Mouse (Mus musculus): Measurements from ENCODE around the gene Rerg. TPM values are rescaled to one million over a fixed set of nuclear protein-coding genes. Genes with fewer than 3 reads are reported as not detected.
"Not testable (repeated sequence)": the region's sequence is repeated elsewhere in the genome, so short reads cannot be mapped to it uniquely, and the experiment has no call there.

Gene Rerg
- total RNA-seq, 1 experiment from 2014 or later: 108 TPM

DNA sequence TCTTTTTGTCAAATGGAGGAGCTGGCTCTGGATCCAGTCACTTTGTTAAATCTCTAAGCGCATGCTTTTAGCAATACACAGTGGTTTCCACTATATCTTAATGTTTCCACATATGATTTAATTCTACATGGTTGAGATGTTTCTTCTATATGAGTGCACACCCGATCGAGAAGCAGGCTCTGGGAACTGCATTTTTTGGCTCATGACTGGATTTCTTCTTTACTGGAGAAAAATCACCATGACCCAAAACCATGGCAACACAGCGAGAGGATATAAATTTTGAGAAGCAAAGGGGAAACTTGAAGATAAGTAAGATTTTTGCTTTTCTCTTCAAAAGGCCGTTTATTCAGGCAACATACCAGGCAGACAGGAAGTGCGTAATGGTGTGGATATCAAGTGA is 94.1 kb downstream of the Rerg start:
- no peak for DNase-seq

DNA sequence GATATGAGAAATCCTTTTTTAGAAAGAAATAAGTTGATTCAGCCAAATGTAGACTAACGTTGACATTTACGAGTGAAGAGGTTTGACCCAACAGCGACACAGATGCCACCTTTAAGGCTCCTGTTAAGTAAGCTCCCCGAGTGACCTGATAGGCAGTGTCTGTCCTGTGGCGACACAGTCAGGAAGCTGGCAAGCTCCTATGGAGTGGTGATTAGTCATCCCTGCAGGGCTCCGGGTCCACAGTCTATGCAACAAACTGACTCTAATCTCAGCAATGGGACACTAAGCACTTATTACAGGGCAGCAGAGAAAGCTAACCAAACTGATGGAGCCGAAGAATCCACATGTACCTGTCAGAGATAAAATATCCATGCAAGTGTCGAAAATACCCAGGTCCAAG is 98.0 kb downstream of the Rerg start:
- DNase-seq: no peak

DNA sequence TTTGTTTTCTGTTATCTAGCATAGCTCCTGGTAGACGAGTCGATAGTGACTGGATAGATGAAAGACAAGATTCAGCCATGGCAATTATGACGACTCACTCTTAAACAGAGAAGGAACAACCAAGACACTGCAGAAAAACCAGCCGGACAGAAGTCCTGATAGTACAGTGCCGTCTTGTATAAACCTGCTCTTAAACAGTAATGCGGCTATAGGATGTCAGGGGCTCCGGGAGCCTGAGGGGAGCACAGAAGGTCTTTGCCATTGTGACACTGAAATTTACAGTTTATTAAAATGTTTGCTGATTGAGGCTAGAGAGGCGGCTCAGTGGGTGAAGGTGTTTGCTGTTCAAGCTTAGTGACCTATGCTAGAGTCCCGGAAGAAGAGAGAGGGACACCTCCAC is 98.8 kb downstream of the Rerg start:
- DNase-seq: no peak

DNA sequence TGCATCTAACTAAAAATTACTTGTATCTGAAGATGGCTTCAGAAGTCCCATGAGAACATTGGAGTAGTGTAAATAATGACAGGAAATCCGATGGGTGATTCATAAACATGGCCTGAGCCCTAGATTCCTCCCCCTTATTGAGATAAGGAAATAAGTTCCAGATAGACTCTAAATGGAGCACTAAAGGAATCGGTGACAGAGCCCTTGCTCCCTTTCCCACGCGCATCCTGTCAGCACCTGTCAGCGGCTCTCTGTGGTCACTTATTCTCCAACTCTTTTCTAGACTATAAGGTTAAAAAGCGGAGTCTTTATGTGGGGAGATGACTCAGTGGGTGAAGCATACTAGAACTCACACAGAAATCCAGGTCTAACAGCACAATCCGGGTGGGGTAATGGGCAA is 104.8 kb downstream of the Rerg start:
- DNase-seq: no peak

DNA sequence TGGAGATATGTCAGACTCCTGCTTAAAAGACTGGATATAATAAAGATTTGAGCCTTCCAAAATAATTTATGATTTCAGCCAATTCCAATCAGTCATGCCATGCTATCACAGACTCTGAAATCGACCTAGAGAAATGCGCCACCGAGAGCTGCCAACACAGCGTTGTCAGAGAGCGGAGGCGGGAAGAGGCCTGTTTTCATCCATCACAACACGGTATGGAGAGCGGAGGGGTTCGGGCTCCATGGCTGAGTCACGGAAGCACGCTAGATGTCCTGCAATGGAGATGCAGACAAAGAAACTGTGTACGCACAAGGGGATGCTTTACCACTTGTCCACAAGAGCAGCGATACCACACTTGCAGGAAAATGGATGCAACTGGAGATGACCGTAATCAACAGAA is 105.5 kb downstream of the Rerg start:
- peak; percentile 37 for DNase-seq

DNA sequence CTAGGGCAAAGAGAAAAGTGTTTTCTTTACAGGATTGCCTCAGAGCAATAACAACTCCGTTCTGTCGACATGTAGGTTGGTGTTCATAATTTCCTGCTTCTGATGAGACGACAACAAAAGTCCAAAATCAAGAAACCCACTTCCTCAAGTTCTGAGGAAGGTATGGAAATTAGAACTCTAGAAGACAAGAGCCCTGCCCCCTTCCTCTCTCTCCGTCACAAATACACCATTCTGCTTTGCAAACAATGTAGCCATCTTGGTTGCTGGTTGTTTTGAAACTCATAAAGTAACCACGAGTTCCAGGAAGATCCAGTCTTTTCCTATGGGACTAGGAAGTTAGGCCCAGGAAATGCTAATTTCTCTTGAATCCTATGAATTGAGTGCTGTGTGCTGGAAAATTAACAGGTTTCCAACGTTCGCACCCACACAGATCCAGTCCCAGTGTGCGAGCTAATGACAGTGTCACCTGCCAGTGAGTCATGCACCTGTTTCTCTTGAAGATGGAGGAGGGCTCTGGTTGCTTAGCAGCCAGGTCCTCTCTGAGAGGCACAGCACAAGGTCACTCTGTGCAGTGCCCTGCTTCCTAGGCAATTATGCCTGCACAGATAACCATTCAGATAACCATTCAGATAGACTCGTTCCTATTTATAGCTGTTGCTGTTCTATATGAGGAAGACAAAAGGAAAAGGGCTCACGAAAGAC is 106.9 kb downstream of the Rerg start:
- DNase-seq: no peak

DNA sequence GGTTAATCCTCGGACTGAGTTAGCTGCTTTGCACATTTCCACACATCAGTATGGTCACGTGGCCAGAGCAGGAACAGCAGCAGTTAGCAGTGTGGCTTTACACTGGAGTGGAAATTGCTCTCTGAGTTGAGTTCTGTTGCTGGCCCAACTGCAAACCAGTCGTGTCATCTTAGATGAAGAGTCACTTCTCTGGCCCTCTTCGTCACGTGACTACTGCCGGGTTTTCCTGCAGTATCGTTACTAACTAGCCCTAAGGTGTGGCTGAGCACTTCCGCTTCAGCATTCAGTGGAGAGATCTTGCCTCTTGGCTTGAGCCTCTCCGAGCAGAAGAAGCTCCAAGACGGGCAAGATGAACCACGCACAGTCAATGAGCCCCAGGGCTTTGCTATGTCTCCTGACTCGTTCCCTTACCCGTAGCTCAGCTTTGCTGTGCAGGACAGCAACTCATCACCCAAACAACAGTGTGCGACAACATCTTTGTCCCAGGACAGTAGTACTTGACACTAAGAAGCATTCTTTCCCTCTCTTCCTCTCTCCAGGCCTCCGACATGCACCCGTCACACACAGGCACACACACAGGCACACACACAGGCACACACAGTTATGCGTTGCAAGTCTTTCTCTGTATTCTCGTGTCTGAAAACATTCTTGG is 108.3 kb downstream of the Rerg start:
- DNase-seq: no peak

DNA sequence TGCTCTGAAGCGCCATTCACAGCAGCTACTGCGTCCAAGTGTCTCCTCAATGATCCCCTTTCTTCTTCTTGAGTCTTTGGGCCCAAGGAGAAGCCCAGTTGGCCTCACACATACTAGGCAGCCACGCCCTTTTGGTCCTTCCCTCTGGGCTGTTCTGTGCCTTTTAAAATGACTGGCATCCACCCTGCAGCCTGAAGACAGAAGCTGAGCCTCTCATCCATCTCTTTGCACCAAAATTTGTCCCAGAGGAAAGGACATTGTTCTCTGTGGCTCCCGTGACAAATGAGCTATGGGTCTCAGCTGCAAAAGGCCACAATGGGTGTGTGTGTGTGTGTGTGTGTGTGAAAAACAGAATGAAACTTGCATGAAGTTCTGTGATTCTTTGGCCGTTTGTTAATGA is 109.7 kb downstream of the Rerg start:
- DNase-seq: no peak

DNA sequence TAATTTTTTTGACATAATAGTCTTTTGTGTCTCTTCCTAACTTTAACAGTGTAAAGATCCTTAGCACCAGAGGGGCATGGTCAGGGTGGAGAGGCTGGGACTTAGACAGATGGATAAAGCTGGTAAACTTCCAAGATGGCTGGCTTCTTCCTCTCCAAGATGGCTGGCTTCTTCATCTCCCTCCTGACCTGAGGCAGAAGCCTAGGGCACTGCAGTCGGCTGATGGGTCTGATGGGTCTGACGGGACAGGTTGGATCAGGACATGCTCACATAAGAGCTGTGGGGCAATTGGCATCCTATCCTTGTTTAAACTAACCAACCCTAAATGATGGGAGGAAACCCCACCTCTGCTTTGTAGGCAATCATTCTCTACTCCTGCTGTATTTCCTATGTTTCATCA is 112.0 kb downstream of the Rerg start:
- no peak for DNase-seq

DNA sequence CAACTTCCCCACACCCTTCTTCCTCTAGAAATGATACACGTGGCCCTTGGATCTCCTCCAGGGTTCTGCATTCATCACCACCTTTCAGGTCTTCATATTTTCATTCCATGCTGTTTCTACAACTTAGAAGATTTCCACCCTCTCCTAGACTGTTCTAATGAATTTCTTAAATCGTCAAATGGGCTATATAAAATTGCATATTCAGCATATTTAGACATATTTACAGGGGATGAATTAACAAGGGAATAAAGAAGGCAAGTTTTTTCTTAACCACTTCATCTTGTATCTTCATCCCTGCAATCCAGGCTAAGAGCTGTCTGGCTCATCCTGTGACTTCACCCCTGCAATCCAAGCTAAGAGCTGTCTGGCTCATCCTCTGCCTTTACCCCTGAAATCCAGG is 116.2 kb downstream of the Rerg start:
- no peak for DNase-seq

DNA sequence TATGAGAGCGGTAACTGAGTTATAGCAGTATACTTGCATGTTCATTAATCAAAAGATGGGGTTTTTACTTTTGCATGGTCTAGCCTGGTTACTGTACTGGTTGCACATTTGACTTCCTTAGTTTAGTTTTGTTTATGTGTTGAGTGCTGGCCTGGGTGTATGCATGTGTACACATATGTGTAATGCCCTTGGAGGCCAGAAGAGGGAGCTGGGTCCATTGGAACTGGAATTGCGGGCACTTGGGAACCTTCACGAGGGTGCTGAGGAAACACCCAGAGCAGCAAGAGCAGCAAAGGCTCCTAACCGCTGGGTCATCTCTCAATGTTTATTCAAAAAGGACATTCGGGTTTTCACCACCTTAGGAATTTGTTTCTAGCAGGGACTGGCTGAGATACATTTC is 116.8 kb downstream of the Rerg start:
- DNase-seq: peak; percentile 78

DNA sequence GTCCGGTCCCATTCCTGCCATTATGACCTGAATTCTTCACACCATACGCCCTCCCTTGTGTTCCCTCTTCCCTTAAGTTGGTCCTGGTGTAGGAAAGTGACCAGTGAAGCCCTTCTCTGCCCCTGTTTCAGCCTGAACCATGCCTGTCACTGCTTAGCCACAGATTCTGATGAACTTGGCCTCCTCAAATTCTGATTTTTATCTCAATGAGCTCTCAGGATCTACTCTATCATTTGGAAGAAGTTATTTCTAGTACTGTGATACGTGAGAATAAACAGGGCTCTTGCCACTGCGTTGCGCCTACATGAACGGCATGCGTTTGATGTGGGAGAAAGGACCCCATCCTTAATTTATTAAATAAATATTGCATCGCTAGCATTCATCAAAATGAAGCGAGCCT is 117.3 kb downstream of the Rerg start:
- no peak for DNase-seq

DNA sequence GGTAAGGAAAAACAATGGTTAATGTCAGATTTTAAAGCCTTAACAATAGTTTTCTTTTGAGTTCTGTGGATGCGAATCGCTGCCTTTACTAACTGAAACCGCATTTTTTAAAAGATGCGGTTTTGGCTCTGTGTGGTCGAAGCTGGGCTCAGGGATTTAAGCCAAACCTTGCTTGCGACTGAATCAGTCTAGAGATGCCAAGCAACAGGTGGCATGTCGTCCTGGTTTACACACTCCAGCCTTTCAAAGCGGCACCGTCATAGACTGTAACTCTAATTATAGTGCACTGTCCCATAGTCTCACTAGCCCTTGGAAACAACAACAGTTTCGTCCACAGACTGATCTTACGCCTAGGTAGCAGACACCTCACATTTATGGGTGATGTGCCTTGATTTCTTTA is 123.3 kb downstream of the Rerg start:
- DNase-seq: no peak

DNA sequence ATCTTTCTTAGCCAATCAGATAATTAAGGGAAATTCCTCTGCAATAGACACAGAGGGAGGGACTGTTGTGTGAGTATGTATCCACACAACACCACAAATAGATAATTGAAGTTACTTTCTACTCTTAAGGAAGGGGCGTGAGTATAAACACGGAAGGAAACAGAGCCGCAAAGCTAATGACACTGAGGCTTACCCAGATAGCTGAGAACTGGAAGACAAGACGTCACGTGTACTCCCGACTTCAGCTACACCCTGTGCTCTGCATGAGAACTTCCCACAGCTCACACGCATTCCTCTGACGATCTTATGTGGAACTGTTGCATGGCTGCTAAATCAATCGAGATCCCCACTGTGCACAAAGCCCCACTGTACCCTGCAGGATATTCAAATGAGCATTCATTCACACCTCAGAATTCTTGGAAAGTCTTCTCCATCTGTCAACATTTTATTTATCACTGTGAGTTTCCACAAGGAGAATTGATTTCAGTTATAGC is 125.2 kb downstream of the Rerg start:
- DNase-seq: no peak

DNA sequence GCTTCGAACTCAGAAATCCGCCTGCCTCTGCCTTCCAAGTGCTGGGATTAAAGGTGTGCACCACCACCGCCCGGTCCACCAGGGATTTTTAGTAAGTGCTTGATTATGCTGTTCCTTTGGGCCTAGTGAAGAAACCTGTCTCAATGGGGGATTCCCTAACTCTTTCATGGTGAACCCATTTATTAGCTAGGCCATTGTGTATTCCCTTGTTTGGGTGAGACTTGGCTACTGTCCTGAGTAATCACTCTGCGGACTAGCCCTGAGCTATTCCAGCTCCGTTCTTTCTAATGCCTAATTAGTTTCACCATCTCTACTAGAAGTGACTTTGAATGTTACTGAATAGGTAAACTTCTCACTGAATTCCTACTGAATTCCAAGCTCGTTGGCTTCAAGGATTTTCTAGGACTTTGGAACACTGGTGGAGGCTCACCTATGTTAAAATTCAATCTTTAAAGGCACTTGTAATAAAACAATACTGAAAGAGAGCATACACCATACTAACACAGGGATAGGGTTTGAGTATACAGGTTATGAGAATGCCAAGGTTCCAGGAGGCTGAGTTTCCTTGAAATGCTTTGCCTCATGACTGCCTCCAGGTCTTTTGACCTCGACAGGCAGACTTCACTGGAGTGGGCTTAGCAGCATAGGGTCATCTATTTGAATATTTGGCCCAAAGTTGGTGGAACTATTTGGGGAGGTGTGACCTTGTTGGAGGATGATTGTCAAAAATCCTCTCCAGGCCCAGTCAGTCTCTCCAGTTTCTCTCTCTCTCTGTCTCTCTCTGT is 134.5 kb downstream of the Rerg start:
- not testable (repeated sequence) for DNase-seq

DNA sequence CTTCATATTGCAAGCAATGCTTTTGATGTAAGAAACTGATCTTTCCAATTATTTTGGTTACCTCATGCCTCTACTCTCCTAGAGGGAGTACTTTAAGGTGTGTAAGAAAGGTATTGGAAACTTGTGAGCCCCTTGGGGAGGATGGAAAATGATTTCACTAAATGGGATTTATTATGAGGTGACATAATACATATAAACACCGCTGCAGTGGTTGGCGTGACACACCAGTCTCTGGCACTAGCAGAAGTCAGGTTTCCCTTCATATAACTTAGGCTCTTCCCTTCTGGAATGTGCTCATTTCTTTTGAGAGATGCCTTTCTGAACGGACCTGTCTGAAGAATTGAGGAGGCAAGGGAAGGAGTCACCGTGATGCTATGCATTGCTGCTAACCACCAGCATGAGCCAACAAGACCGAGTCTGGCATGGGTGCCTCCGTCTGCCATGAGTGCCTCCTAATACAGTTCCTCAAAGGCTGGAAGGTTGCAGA is 139.6 kb downstream of the Rerg start:
- no peak for DNase-seq

DNA sequence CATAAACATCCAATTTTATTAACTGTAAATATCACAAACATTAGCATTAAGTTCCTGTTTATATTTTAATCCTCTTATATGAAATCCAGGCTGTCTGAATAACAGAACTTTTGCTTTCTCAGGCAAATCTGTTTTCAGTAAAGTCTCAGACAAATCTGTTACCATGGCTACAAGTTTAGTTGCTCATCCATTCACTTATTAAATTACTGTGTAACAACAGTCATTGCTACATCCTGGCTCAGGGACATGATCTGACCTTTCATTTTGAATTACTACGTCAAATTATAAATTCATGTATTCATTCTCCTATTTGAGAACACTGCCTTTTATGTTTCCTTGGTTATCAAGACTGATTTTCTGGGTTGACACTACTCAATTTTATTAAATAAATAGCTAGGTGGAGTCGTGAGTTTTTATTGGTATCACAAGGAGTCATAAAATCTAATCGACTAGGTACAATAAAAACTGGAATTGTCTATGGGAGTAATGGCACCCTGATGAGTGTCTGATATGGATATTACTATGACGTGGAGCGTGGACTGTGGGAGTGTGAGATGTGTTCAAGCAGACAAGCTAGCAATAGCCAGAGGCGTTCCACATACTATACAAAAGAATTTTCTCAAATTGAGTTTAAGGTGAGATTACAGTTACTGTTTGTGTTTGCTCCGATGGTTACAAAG is 140.2 kb downstream of the Rerg start:
- no peak for DNase-seq

DNA sequence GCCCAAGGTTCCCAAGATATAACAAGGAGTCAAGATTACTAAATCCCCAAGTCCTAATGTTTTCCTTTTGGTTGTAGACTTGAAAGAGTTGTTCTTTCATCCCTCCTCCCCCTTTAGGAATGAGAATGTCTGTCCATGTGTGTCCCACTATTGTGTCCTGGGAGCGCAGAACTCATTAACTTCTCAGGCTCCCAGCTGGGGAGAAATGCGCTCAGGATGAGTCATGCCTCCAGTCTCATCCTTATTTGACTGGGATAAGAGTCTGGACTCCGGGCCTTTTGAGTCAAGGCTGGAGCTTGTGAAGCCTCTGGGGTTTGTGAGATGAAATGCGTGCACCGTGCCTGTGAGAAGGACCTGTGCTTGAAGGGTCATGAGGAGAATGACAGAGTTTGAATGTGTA is 144.8 kb downstream of the Rerg start:
- DNase-seq: peak; percentile 48

DNA sequence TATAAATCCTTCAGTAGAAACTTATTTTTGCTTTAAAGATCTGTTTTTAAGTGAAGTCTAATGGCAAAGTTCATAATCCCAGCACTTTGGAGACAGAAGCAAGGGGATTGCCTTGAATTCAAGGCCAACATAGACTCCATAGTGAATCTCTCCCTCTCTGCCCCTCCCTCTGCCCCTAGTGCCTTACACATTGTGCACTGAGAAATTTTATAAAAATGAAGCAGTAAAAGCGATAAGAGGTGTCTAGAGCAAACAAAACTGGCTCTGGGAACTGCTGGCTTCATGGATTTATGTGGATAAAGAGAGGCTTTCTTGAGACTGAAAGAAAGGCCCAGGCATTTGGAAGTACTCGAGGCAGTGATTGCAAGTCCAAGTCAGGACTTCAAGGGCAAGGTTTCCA is 145.8 kb downstream of the Rerg start:
- no peak for DNase-seq

DNA sequence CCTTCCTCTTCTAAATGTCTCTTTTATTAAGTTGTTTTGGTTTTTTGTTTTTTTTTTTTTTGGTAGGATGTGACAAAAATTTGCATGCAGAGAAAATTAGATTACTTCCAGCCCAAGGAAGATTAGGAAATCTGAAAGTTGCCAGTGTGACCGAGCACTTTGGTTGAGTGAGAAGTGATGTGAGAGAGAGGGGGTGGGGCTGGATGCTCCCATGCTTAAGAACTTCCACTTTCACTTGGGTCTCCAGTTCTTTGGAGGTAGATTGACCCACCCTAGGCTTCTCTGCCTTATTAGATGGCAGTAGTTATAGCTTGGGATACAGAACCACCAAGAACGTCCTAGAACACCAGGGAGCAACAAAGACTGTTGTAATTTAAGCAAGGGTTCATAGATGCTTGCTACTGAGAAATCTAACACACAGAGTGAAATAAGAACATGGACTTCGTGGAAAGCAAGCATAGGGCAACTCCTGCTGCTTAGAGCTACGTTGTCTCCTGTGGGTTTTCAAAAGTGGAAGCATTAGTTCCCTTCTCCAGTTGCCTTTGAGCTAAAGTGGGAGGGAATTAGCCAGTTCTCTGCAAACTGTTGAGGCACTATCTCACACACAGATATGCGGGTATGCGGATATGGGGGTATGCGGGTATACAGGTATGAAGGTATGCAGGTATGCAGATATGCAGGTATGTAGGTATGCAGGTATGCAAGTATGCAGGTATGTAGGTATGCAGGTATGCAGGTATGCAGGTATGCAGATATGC is 152.9 kb downstream of the Rerg start:
- no peak for DNase-seq

DNA sequence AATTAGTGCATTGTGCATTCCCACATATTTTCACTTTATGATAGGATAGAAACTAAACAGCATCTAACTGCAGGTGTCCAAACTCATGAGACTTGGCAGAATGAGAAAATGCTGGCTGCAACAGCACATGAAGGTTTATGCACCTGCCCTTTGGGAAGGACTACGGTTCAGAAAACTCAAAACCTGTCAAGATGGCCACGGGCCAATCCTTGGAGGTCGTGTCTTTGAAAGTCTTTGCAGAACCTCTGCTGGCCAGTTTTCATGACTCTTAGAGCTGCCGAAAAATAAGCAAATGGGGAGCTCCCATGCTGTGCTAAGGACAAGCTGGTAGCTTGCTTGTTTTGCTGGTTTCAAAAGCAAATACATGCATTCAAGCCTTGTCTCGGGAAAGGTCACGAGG is 156.0 kb downstream of the Rerg start:
- DNase-seq: peak; percentile 9

DNA sequence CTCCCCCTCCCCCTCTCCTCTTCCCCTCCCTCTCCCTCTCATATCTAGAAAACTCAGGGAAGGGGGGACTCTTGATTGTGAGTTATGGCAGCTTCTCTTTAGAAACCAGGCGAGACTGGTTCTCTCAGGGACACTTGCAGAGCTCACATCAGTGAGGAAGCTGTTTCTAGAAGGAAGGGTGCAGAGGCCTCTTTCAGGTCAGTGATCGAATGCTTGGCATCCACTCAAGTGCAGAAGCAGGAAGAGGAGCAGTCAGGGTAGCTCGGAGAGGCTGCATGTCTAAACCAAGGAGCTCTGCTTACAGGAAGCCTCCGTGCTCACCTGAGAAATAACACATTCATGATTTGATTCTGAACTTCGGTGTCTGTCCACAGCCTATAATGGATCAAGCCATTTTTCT is 159.1 kb downstream of the Rerg start:
- no peak for DNase-seq
